Mouse (Mus musculus) myocyte (in vitro differentiated cells): ENCODE results near the gene Lamc1.
"Not testable (repeated sequence)": the region's sequence is repeated elsewhere in the genome, so short reads cannot be mapped to it uniquely, and the experiment has no call there.

Source experiments
- E2F4 ChIP-seq: IDR thresholded peaks from one replicate; pipeline ENCODE4 v1.6.1; 2011; ENCODE audit warnings: mild to moderate bottlenecking, control low read depth, moderate library complexity; ENCODE audit not compliant: insufficient read depth
- MAX ChIP-seq: IDR thresholded peaks from one replicate; pipeline ENCODE4 v1.6.1; 2011; ENCODE audit warnings: low read depth, mild to moderate bottlenecking, control low read depth
- POLR2A ChIP-seq: IDR thresholded peaks from one replicate; pipeline ENCODE4 v1.6.1; 2011; ENCODE audit warnings: low read depth, mild to moderate bottlenecking, control low read depth, moderate library complexity; ENCODE audit not compliant: insufficient read length
- POLR2AphosphoS2 ChIP-seq: IDR thresholded peaks from one replicate; pipeline ENCODE4 v1.6.1; 2011; ENCODE audit warnings: low read depth, control low read depth; ENCODE audit not compliant: insufficient read length

GRCm38 (mm10) chr1:153297774-153298363 is 34.7 kb downstream of the Lamc1 start:
- not testable (repeated sequence) for TF ChIP-seq POLR2AphosphoS2, E2F4, POLR2A, MAX
